Mouse (Mus musculus): ENCODE measurements around the gene Sec14l5. TPM values are rescaled to one million over a fixed set of nuclear protein-coding genes. Genes with fewer than 3 reads are reported as not detected.
A peak's percentile ranks its signal among the peaks of the same experiment; 100 is the strongest.

Sec14l5 gene
- polyA plus RNA-seq (2015; fragmentation: Nextera tagmentation; extraction: Ambion mirVana): 0.98 and 1.1 TPM in 2 replicates

DNA sequence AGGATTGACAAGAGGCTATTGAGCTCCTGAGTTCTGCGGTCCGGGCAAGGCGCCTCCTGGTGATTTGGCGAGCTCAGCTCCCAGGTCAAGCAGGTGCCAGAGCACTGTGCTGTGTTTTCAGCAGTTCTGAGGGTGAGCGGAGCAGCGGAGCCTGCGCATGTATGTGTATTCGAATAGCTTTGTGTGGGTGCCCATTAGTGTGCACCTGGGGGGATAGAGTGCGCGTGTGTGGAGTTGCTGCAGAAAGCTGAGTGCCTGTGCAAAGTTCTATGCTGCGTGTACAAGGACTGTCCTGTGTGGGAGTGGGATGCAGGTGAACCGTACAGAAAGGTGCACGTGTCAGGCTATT, at the start of gene Sec14l5:
TSS of gene Sec14l5 (plus strand) at position 73 of the 349 bp plus-strand sequence.
- H3K27ac ChIP-seq: no peak within 1 kb of the TSS
- H3K9me3 ChIP-seq: no peaks in the 10 kb centered on the region
- peak within 1 kb of the TSS; percentile 60 for H3K4me2 ChIP-seq (replicated peaks)
- H3K4me3 ChIP-seq (replicated peaks): peak within 1 kb of the TSS; percentile 38
- peak; percentile 75 for ATAC-seq
- H3K4me1 ChIP-seq (replicated peaks): peaks cover 16% of the 10 kb centered on the region
- no peaks in the 10 kb centered on the region for H3K36me3 ChIP-seq
- peaks cover 27% of the 10 kb centered on the region for H3K27me3 ChIP-seq
- H3K9ac ChIP-seq (replicated peaks): peak within 1 kb of the TSS; percentile 37
- WGBS: 19% methylated on average over 13 of the region's 13 CpGs

DNA sequence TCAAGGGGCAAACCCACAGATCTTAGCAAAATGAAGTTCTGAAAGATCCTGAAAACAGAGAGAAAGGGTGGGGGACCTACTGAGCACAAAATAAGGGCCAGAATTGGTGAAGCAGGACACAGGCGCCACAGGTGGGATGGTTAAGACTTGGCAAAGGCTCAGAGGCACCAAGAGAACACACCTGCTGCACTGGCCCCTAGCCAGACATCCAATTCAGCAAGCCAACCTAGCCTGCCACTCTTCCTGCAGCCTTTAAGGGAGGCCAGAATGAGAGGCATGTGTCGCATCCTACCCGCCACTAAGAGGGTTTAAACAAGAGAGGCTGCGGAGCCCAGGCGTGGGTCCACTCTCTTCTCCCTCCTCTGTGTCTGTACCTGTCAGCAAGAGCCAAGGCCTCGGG, 45.9 kb upstream of the Sec14l5 start:
- Histone ChIP-seq H3K4me2 (replicated peaks) (no peak overlapping the region), H3K9me3 (no peaks in the 10 kb centered on the region), H3K36me3 (no peaks in the 10 kb centered on the region), H3K4me1 (replicated peaks) (no peaks in the 10 kb centered on the region), H3K27me3 (no peaks in the 10 kb centered on the region), H3K27ac (no peak overlapping the region), H3K9ac (replicated peaks) (no peak overlapping the region), H3K4me3 (replicated peaks) (no peak overlapping the region)
- 81% methylated on average over 6 of the region's 6 CpGs for WGBS
- no peak for ATAC-seq

DNA sequence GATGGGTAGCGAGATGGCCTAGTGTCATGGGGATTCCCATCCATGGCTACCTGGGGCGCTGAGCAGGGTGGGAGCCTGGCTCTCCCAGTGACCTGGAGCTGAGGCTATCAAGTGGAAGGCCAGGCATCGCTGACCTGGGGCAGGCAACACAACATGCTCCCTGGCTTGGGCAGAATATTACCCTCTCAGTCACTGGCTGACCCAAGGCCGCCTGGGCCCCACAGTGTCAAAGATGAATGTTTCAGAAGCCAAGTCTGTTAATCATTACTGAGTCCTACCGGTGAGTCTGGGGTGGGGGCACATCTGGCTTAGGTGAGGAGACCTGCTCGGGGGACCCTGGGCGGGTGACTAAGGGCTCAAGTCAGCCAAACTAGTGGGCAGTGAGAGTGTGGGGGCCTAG, 37.0 kb upstream of the Sec14l5 start:
- Histone ChIP-seq H3K27ac (no peak overlapping the region), H3K36me3 (no peaks in the 10 kb centered on the region), H3K4me3 (replicated peaks) (no peak overlapping the region), H3K9me3 (0 out of 2 replicates have a peak, but pooled peaks cover 7% of the 10 kb centered on the region), H3K4me1 (replicated peaks) (no peaks in the 10 kb centered on the region), H3K4me2 (replicated peaks) (no peak overlapping the region), H3K9ac (replicated peaks) (no peak overlapping the region), H3K27me3 (no peaks in the 10 kb centered on the region)
- ATAC-seq: no peak
- 91% methylated on average over 7 of the region's 7 CpGs for WGBS

DNA sequence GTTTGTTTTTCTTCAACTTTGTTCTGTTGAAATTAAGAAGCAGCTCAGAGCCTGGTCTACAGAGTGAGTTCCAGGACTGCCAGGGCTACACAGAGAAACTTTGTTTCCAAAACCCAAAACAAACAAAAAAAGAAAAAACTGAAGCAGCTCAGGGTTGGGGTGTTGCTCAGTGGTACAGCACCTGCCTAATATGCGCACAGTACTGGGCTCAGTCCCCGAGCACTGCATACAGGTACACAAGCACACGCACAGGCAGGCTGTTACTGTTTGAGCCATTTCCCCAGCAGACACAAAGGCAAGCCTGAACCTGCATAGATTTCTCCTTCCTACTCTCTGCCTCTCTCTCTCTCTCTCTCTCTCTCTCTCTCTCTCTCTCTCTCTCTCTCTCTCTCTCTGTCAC, 35.9 kb upstream of the Sec14l5 start:
- H3K4me3 ChIP-seq (replicated peaks): no peak overlapping the region
- no peaks in the 10 kb centered on the region for H3K4me1 ChIP-seq (replicated peaks)
- H3K36me3 ChIP-seq: no peaks in the 10 kb centered on the region
- no peak overlapping the region for H3K27ac ChIP-seq
- H3K27me3 ChIP-seq: no peaks in the 10 kb centered on the region
- 91% methylated on average over 3 of the region's 3 CpGs for WGBS
- 0 out of 2 replicates have a peak, but pooled peaks cover 7% of the 10 kb centered on the region for H3K9me3 ChIP-seq
- H3K4me2 ChIP-seq (replicated peaks): no peak overlapping the region
- H3K9ac ChIP-seq (replicated peaks): no peak overlapping the region
- no peak for ATAC-seq

DNA sequence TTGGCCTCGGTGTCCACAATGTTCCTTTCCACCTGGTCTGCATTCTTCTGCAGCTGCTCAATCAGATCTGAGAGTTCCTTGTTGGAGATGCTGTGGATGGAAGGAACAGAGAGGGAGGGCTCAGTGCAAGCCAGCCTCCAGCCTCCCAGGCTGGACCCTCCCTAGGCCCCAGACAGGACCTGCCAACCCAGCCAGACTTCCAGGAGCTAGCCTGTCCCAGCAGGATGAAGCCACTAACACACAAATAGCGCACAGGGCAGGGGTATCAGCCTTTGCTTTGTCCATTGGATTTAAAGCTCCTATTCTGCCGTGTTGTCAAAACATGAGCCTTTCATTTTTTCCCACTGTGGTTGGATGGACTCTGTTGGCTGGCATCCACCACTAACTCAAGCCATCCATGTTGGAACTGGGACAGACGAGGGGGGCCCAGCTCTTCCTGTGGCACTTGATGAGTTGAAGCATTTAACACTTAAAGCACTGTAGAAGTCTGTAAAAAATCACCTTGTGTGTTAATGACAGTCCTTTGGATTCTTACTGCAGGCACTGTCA, 33.8 kb upstream of the Sec14l5 start:
- Histone ChIP-seq H3K4me3 (replicated peaks) (no peak overlapping the region), H3K36me3 (no peaks in the 10 kb centered on the region), H3K4me1 (replicated peaks) (no peaks in the 10 kb centered on the region), H3K4me2 (replicated peaks) (no peak overlapping the region), H3K9ac (replicated peaks) (no peak overlapping the region), H3K27me3 (no peaks in the 10 kb centered on the region), H3K9me3 (0 out of 2 replicates have a peak, but pooled peaks cover 4% of the 10 kb centered on the region), H3K27ac (no peak overlapping the region)
- 76% methylated on average over 4 of the region's 4 CpGs for WGBS
- no peak for ATAC-seq

DNA sequence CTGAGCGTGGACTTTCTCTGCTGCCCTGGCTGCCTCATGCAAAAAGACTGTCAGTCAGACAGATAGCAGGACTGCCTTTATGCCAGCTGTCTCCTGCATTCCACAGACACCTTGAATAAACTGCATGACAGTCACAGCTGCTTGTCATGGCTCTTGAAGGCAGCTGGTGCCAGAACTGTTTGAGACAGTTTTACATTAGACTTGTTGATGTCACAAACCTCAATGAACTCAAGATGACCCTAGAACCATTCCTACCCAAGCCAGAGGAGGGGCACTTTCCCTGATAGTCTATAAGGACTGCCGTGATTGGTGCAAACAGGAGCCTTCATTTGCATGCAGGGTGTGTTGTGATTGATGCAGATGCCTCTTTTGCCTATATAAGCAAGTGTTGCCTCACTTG, 33.3 kb upstream of the Sec14l5 start:
- 83% methylated on average over 2 of the region's 2 CpGs for WGBS

GRCm38 (mm10) chr16:5119385-5119784, 27.5 kb upstream of the Sec14l5 start:
- no peak for ATAC-seq
- Histone ChIP-seq H3K9me3 (no peaks in the 10 kb centered on the region), H3K36me3 (no peaks in the 10 kb centered on the region), H3K27me3 (no peaks in the 10 kb centered on the region), H3K4me3 (replicated peaks) (no peak overlapping the region), H3K27ac (no peak overlapping the region), H3K4me1 (replicated peaks) (no peaks in the 10 kb centered on the region), H3K9ac (replicated peaks) (no peak overlapping the region), H3K4me2 (replicated peaks) (no peak overlapping the region)
- WGBS: 83% methylated on average over 4 of the region's 4 CpGs

More for the DNA sequence above, 33.3 kb upstream of the Sec14l5 start:
- Histone ChIP-seq H3K27ac (no peak overlapping the region), H3K4me2 (replicated peaks) (no peak overlapping the region), H3K4me1 (replicated peaks) (no peaks in the 10 kb centered on the region), H3K4me3 (replicated peaks) (no peak overlapping the region), H3K36me3 (no peaks in the 10 kb centered on the region), H3K9me3 (no peaks in the 10 kb centered on the region), H3K9ac (replicated peaks) (no peak overlapping the region), H3K27me3 (no peaks in the 10 kb centered on the region)
- no peak for ATAC-seq

GRCm38 (mm10) chr16:5119845-5120244, 27.1 kb upstream of the Sec14l5 start:
- no peaks in the 10 kb centered on the region for H3K27me3 ChIP-seq

GRCm38 (mm10) chr16:5123476-5123875, 23.4 kb upstream of the Sec14l5 start:
- Histone ChIP-seq H3K9me3 (no peaks in the 10 kb centered on the region), H3K4me1 (replicated peaks) (no peaks in the 10 kb centered on the region), H3K9ac (replicated peaks) (no peak overlapping the region), H3K4me3 (replicated peaks) (no peak overlapping the region), H3K36me3 (no peaks in the 10 kb centered on the region), H3K4me2 (replicated peaks) (no peak overlapping the region), H3K27me3 (peaks cover 2% of the 10 kb centered on the region), H3K27ac (no peak overlapping the region)
- 86% methylated on average over 6 of the region's 6 CpGs for WGBS
- no peak for ATAC-seq

More at GRCm38 (mm10) chr16:5119845-5120244, 27.1 kb upstream of the Sec14l5 start:
- H3K9ac ChIP-seq (replicated peaks): no peak overlapping the region
- no peaks in the 10 kb centered on the region for H3K9me3 ChIP-seq
- no peak overlapping the region for H3K4me3 ChIP-seq (replicated peaks)
- H3K36me3 ChIP-seq: no peaks in the 10 kb centered on the region
- WGBS: 89% methylated on average over 4 of the region's 4 CpGs
- no peak overlapping the region for H3K4me2 ChIP-seq (replicated peaks)
- no peak overlapping the region for H3K27ac ChIP-seq
- ATAC-seq: no peak
- H3K4me1 ChIP-seq (replicated peaks): no peaks in the 10 kb centered on the region

GRCm38 (mm10) chr16:5130196-5130595, 16.7 kb upstream of the Sec14l5 start:
- Histone ChIP-seq H3K36me3 (no peaks in the 10 kb centered on the region), H3K9me3 (no peaks in the 10 kb centered on the region), H3K4me3 (replicated peaks) (no peak overlapping the region), H3K4me2 (replicated peaks) (no peak overlapping the region), H3K27me3 (peaks cover 66% of the 10 kb centered on the region), H3K4me1 (replicated peaks) (peaks cover 11% of the 10 kb centered on the region), H3K27ac (no peak overlapping the region), H3K9ac (replicated peaks) (no peak overlapping the region)
- no peak for ATAC-seq
- WGBS: 27% methylated on average over 2 of the region's 2 CpGs

GRCm38 (mm10) chr16:5130766-5131165, 16.1 kb upstream of the Sec14l5 start:
- Histone ChIP-seq H3K9me3 (no peaks in the 10 kb centered on the region), H3K36me3 (no peaks in the 10 kb centered on the region), H3K4me3 (replicated peaks) (no peak overlapping the region), H3K27ac (no peak overlapping the region), H3K27me3 (peaks cover 69% of the 10 kb centered on the region), H3K4me2 (replicated peaks) (no peak overlapping the region), H3K9ac (replicated peaks) (no peak overlapping the region), H3K4me1 (replicated peaks) (peaks cover 11% of the 10 kb centered on the region)
- no peak; the same call in 1 of the 2 replicates for ATAC-seq
- 9% methylated on average over 4 of the region's 4 CpGs for WGBS

GRCm38 (mm10) chr16:5131251-5131922, 15.5 kb upstream of the Sec14l5 start:
- WGBS: 3% methylated on average over 25 of the region's 25 CpGs
- H3K4me1 ChIP-seq (replicated peaks): peaks cover 11% of the 10 kb centered on the region
- H3K9ac ChIP-seq (replicated peaks): no peak overlapping the region
- no peaks in the 10 kb centered on the region for H3K36me3 ChIP-seq
- no peaks in the 10 kb centered on the region for H3K9me3 ChIP-seq
- H3K4me2 ChIP-seq (replicated peaks): peak overlapping the region; percentile 52; the same call in 1 of the 2 replicates
- H3K27me3 ChIP-seq: peaks cover 69% of the 10 kb centered on the region
- no peak overlapping the region for H3K27ac ChIP-seq
- ATAC-seq: no peak
- H3K4me3 ChIP-seq (replicated peaks): peak overlapping the region; percentile 33; the same call in 1 of the 2 replicates

Measured in midbrain, embryonic 13.5 days (tissue).